Mouse (Mus musculus) heart, adult 8-10 months (tissue): ENCODE results near the gene C5ar1. TPM values are rescaled to one million over a fixed set of nuclear protein-coding genes. Genes with fewer than 3 reads are reported as not detected.
"Not testable (repeated sequence)": the region's sequence is repeated elsewhere in the genome, so short reads cannot be mapped to it uniquely, and the experiment has no call there.

ENCODE experiments used
- DNase-seq: peaks from one replicate; pipeline ENCODE4 v3.0.0; 2022; ENCODE audit warnings: low spot score
- total RNA-seq, 4 experiments: library from RNA; stranded (reverse); gene quantifications; 2 replicates each; pipeline ENCODE4 v1.2.4; 2022

C5ar1 gene
- 1 to 10 TPM; 4.1 to 5.5 (median 5.1) TPM for total RNA-seq

GRCm38 (mm10) chr7:16259110-16259590, at the start of gene C5ar1:
Gene C5ar1 (minus strand): TSS chr7:16259540.
- no peak for DNase-seq

GRCm38 (mm10) chr7:16308555-16309317, 49.4 kb upstream of the C5ar1 start:
- DNase-seq: no peak

GRCm38 (mm10) chr7:16308093-16308492, 48.8 kb upstream of the C5ar1 start, which contains the start of gene Bbc3:
Gene Bbc3 (plus strand): TSS chr7:16308393.
- not testable (repeated sequence) for DNase-seq

- DNase-seq: not testable (repeated sequence)
These were observed 47.8 kb upstream of the C5ar1 start for GRCm38 (mm10) chr7:16307141-16307540.

- DNase-seq: peak; percentile 80
These were observed 40.2 kb upstream of the C5ar1 start for GRCm38 (mm10) chr7:16299419-16300035.

GRCm38 (mm10) chr7:16298927-16299326, 39.6 kb upstream of the C5ar1 start:
- no peak for DNase-seq

- no peak for DNase-seq
These were observed 38.3 kb upstream of the C5ar1 start for GRCm38 (mm10) chr7:16297616-16298015.

- peak; percentile 92 for DNase-seq
These were observed 37.5 kb upstream of the C5ar1 start for GRCm38 (mm10) chr7:16296766-16297390.

GRCm38 (mm10) chr7:16296146-16296545, 36.8 kb upstream of the C5ar1 start:
- DNase-seq: no peak

GRCm38 (mm10) chr7:16295321-16295900, 36.1 kb upstream of the C5ar1 start:
- peak; percentile 84 for DNase-seq

GRCm38 (mm10) chr7:16294837-16295236, 35.5 kb upstream of the C5ar1 start:
- DNase-seq: peak; percentile 97

- DNase-seq: no peak
These were observed 35.0 kb upstream of the C5ar1 start for GRCm38 (mm10) chr7:16294346-16294745.

GRCm38 (mm10) chr7:16287791-16288190, 28.5 kb upstream of the C5ar1 start:
- no peak for DNase-seq

GRCm38 (mm10) chr7:16287016-16287415, 27.7 kb upstream of the C5ar1 start:
- DNase-seq: no peak

- peak; percentile 100 for DNase-seq
These were observed 27.0 kb upstream of the C5ar1 start, which contains the start of gene Ccdc9 for GRCm38 (mm10) chr7:16286026-16286961. Gene Ccdc9 (minus strand): TSS chr7:16286795.

- peak; percentile 79 for DNase-seq
These were observed 26.2 kb upstream of the C5ar1 start for GRCm38 (mm10) chr7:16285450-16286025.

- DNase-seq: no peak
These were observed 25.6 kb upstream of the C5ar1 start for GRCm38 (mm10) chr7:16284904-16285303.

- DNase-seq: no peak
These were observed 24.7 kb upstream of the C5ar1 start for GRCm38 (mm10) chr7:16284001-16284400.

GRCm38 (mm10) chr7:16282334-16282733, 23.0 kb upstream of the C5ar1 start:
- DNase-seq: no peak

GRCm38 (mm10) chr7:16280721-16281120, 21.4 kb upstream of the C5ar1 start:
- DNase-seq: no peak
